Mouse (Mus musculus) inflammation-experienced regulatory T-cells, adult 6 months (primary cell): ENCODE data around the gene Zfp790. TPM values are rescaled to one million over a fixed set of nuclear protein-coding genes. Genes with fewer than 3 reads are reported as not detected.

Source experiments
- ATAC-seq: one replicate; pipeline ENCODE4 v1.8.0; 2017
- polyA plus RNA-seq, 3 experiments: library from polyadenylated mRNA; unstranded; fragments of 100-300 nt; shearing (Covaris generic); gene quantifications; one replicate each; pipeline ENCODE4 v1.2.1; 2017

The Zfp790 gene
- 10 to 100 TPM; 16.3 to 19.1 (median 16.9) TPM for polyA plus RNA-seq

GRCm38 (mm10) chr7:29815910-29816429, at the start of gene Zfp790:
Gene Zfp790, plus strand, starts transcription at chr7:29816114.
- ATAC-seq, result peak; percentile 96

GRCm38 (mm10) chr7:29767058-29767686, 48.7 kb upstream of the Zfp790 start:
- ATAC-seq, result peak; percentile 54

DNA sequence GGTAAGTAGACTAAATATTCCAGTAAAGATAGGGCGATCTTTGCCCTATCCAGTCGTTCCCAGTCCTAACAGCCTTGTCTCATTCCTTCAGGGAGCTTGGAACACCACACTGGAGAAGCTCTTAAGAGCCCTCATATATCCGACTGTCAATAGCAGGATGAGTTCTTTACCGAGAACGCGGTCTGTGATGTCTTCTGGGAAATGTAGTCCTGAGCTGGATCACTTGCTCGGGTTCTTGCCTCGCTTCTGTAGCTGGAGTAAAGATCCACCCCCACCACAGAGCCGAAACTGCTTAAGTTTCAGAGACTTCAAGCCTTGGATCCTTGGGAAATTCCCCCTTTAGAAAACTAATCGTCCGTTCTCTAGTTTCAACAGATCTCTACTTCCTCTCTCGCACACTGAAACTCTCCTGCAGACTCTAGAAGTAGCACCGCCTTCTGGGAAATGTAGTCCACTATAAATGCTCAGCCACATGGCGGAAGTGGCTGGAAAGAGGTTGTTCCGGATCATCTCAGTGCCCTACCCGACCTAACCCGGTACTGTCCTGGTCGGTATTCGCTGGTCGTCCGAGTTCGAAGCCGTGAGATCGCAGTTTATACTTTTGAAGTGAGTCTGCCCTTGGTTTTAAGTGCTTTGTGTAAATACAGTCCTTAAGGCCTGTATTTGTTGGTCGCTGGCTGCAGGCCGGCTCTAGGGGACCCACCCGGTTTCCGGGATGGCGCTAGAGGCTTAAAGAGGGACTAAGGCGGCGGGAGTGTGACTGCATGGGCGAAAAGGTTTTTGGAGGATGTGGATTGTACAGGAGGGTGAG, 47.6 kb upstream of the Zfp790 start, which contains the start of gene Zfp84:
Gene Zfp84, plus strand, starts transcription at position 463 of the 811 bp plus-strand sequence.
- peak; percentile 93 for ATAC-seq

DNA sequence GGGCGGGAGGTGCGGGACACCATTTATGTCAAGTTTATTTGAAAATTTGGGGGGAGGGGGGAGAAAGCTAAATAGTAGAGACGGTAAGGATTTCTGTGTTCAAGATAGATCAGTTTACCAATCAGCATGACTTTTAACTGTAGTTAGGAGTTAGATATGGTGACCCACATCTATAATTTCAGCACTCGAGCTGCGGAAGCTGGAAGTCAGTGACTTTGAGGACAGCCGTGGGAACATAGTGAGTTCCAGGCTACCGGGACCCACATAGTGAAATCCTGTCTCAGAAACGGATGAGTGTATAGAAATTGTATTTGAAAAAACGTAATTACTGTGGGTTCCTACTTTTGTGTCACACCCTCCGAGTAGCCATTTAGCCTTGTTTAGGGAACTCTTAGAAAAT, 46.9 kb upstream of the Zfp790 start:
- ATAC-seq, result no peak

- ATAC-seq, result no peak
Observed at GRCm38 (mm10) chr7:29773503-29773902, 42.4 kb upstream of the Zfp790 start.

GRCm38 (mm10) chr7:29774371-29774770, 41.5 kb upstream of the Zfp790 start:
- no peak for ATAC-seq

DNA sequence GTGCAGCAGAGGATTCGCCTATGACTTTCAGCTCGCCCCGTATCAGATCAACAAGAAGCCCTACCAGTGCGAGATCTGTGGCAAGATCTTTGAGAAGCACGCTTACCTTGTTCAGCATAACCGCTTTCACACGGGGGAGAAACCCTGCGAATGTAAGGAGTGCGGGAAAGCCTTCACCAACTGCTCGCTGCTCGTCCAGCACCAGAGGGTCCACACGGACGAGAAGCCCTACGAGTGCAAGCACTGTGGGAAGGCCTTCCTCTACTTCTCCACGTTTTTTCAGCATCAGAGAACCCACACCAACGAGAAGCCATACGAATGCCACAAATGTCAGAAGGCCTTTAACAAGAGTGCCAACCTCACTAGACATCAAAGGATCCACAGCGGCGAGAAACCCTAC, 39.3 kb upstream of the Zfp790 start:
- ATAC-seq, result no peak

- ATAC-seq, result no peak
Observed at GRCm38 (mm10) chr7:29777372-29777771, 38.5 kb upstream of the Zfp790 start.

GRCm38 (mm10) chr7:29783871-29784551, 31.9 kb upstream of the Zfp790 start, which contains the start of gene Zfp30:
Gene Zfp30, plus strand, starts transcription at chr7:29783998.
- peak; percentile 61 for ATAC-seq

- ATAC-seq, result no peak
Observed at GRCm38 (mm10) chr7:29785023-29785422, 30.9 kb upstream of the Zfp790 start.

DNA sequence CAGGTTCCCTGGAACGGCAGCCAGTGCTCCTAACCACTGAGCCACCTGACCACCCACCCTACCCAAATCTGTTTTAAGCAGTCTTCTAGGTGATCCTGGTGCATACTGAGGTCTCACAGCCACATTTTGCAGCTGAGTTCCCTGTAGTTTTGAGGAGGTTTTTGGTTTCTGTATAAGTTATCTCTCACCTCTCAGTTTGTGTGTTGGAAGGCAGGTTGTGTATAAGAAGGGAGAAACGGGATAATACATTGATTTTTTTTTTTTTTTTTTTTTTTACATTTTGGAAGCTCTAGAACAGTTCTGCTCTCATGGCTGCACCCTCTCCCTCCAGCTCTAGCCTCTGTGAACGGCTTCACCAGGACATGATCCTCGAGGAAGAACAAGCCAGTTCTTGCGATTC, 30.0 kb upstream of the Zfp790 start:
- ATAC-seq, result no peak

GRCm38 (mm10) chr7:29792906-29793305, 23.0 kb upstream of the Zfp790 start:
- no peak for ATAC-seq

GRCm38 (mm10) chr7:29807046-29807445, 8.9 kb upstream of the Zfp790 start:
- ATAC-seq, result no peak

DNA sequence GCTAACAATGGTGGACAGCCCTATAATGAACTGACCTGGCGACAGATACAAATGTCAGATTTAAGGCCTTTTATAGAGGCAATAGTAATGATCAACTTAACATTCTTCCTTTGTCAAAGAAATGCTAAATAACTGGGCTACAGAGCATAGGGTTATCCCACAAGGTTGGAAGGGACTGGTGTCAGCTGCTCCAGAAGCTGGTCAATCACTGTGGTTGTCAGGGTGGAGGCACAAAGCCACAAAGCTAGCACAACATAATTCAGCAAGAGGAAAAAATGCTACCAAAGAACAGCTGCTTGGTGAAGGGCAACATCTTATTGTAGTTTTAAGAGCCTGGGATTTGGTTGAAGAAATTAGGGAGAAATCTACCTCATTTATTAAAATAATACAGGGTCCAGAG, 3.7 kb upstream of the Zfp790 start:
- ATAC-seq, result no peak

GRCm38 (mm10) chr7:29814381-29814780, 1.5 kb upstream of the Zfp790 start:
- ATAC-seq, result no peak

DNA sequence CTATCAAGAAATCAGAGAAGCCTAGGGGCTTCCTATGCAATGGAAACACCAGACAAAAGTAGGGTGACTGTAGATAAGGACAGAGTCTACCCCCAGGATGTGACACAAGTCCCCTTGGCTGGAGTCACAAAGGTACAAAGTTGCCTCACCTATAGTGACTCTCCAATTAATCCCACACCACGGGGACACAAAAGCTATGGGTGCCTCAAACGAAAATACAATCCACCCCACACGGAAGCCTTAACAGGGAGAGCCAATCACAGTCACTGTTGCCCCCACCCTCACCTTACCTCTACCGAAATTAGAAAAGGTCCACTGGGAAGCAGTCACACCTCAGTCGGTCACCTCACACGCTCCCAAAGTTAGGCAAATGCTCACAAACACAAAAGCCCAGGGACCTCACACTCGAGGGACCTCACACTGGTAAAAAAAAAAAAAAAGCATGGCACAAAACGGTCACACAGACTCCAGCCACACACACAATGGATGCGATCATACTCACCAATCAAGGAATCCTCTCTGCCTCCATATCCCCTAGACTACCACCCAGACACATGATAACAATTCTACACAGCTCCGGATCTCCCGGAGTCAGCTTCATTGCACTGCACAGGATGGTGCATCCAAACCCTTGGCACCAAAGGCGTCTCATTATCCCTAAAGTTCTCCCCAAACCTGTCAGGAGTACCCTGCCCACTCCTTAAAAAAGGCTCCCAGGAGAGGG, 691 bp upstream of the Zfp790 start:
- no peak for ATAC-seq

- ATAC-seq, result peak; percentile 68
Observed at GRCm38 (mm10) chr7:29818619-29819254, 2.8 kb downstream of the Zfp790 start.

DNA sequence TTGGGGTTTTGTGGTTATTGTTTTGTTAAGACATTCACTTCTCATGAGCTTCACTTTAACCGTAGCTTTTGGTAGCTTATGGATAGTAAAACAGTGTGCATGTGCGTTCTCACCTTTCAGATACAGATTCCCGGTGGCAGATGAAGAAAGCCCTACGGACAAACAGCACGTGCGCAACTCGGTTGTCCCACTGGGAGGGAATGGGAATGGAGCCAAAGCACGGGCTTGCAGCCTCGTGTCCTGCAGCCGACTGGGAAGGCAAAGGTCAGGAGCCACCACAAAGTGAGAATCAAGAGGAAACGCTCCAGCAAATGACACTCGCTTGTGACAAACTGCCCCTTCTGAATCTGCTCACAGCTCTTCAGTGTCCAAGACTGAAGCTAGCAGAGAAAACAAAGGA, 12.1 kb downstream of the Zfp790 start:
- no peak for ATAC-seq

- no peak for ATAC-seq
Observed at GRCm38 (mm10) chr7:29829804-29830203, 13.9 kb downstream of the Zfp790 start.

DNA sequence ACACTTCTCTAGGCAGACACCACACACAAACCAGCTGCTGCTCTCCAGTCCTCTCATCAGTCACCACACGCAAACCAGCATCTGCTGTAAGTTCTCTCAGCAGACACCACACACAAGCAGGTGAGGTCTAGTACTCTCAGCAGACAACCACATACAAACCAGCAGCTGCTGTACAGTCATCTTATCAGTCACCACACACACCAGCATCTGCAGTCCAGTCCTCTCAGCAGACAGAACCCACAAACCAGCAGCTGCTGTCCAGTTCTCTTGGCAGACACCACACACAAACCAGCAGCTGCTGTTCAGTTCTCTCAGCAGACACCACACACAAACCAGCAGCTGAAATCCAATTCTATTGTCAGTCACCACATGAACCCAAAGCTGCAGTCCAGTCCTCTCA, 20.9 kb downstream of the Zfp790 start:
- no peak for ATAC-seq

DNA sequence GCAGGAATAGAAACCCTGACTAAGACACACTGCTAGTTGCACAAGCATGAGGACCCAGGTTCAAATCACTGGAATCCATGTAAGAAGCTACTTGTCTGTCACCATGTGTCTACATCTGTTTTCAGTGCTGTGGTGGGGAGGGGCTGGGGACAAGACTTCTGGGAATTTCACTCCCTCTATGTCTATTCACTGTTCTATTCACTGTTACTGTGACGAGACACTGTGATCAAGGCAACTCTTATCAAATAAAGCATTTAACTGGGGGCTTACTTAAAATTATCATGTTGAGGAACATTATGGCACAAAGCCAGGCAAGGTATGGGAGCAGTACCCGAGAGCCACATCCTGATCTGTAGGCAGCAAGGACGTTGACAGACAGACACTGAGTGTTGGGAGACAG, 23.3 kb downstream of the Zfp790 start:
- ATAC-seq, result no peak

- no peak for ATAC-seq
Observed at GRCm38 (mm10) chr7:29842105-29842504, 26.2 kb downstream of the Zfp790 start.
